Mouse (Mus musculus): ENCODE measurements around the gene Hacl1.

- TF ChIP-seq POLR2A (IDR thresholded peaks at IDR 0.05; ENCODE audit: low read depth, low read length): no peak
- TF ChIP-seq CTCF (conservative IDR thresholded peaks at IDR 0.05; ENCODE audit: insufficient read depth, insufficient read length, low read depth, low read length): no peak
Observed at GRCm38 (mm10) chr14:31656386-31656785, 15.3 kb upstream of the Hacl1 start.

Data from kidney, adult 2 months (tissue).